Mouse (Mus musculus): ENCODE measurements around the gene Mapk7. TPM values are rescaled to one million over a fixed set of nuclear protein-coding genes. Genes with fewer than 3 reads are reported as not detected.

Gene Mapk7
- polyA plus RNA-seq, 1 experiment from 2014 or later = 23.0 TPM

DNA sequence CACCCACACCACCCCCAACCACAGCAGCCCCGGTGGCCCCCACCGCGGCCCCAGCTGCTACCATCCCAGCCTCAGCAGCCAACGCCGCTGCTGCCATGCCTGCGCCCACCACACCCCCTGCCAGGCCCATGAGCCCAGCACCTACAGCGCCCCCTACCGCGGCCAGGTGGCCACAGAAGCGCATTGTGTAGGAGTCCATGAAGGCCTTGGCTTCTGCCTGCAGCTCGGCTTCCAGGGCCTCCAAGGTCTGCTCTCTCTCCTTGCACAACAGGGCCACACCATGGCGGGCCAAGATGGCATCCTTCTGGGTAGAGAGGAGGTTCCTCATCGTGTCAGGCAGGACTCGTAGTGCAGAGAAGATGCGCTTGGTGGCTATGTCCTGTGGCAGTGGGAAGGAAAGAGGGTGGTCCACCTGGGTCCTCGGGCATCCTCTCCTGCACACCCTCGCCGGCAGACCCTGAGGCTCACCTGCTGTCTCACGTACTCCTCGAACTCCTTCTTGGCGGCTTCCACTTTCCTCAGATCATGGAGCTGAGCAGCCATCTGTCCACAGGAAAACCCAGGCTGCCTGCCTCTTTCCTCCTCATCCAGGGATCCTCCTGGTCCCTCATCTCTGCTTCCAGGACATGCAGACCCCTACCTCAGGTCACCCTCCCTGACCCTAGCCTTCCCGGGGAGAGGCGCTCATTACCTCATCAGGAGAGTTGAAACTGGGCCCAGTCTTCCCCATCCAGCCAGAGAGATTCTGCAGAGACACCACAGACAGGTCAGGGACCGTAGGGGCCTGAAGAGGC is 44.5 kb downstream of the Mapk7 start:
- Histone ChIP-seq H3K27ac (no peak overlapping the region; the same call in 1 of the 2 replicates), H3K4me1 (replicated peaks) (peaks cover 26% of the 10 kb centered on the region), H3K27me3 (peaks cover 31% of the 10 kb centered on the region), H3K36me3 (no peaks in the 10 kb centered on the region), H3K4me2 (no peak overlapping the region), H3K4me3 (no peak overlapping the region), H3K9ac (no peak overlapping the region), H3K9me3 (replicated peaks) (no peaks in the 10 kb centered on the region)
- no peak; the same call in 1 of the 2 replicates for ATAC-seq (replicated peaks; ENCODE audit: insufficient number of reproducible peaks, insufficient read depth, low FRiP score, low read depth)
- 69% methylated on average over 24 of the region's 24 CpGs for WGBS

DNA sequence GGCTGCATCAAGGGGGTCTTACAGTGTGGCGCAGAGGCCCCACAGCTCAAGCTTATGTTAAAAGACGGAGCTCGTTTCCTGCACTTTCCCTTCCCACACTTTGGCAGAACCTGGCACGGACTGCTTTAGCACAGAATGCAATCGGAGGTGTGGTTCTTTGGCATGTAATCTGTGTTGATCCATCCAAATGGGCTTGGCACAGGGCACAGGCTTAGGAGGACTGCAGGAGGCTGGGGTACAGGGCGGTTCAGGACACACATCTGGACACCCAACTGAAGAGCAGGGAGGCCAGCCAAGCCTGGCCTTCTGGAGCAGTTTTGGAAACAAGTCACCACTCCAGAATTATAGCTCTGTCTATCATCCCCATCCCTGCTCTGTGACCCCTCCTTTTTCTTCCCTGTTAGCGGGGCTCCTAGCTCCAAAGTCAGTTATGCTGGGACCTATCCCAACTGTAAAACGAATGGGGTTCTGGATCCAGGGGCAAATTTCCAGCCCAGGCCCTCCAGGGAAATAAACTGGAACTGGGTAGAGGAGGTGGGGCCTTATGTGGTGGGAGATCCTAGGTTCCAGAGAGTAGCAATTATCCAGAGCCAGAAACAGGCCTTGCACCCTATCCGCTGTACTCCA is 45.5 kb downstream of the Mapk7 start:
- H3K4me1 ChIP-seq (replicated peaks) = peaks cover 20% of the 10 kb centered on the region
- ATAC-seq (replicated peaks; ENCODE audit: insufficient number of reproducible peaks, insufficient read depth, low FRiP score, low read depth) = 0 out of 2 replicates have a peak, but pooled peaks have one; percentile 25
- H3K4me2 ChIP-seq = no peak overlapping the region
- 72% methylated on average over 9 of the region's 9 CpGs for WGBS
- H3K36me3 ChIP-seq = no peaks in the 10 kb centered on the region
- no peak overlapping the region for H3K9ac ChIP-seq
- no peak overlapping the region for H3K4me3 ChIP-seq
- no peaks in the 10 kb centered on the region for H3K9me3 ChIP-seq (replicated peaks)
- H3K27me3 ChIP-seq = peaks cover 26% of the 10 kb centered on the region
- no peak overlapping the region; the same call in 1 of the 2 replicates for H3K27ac ChIP-seq

DNA sequence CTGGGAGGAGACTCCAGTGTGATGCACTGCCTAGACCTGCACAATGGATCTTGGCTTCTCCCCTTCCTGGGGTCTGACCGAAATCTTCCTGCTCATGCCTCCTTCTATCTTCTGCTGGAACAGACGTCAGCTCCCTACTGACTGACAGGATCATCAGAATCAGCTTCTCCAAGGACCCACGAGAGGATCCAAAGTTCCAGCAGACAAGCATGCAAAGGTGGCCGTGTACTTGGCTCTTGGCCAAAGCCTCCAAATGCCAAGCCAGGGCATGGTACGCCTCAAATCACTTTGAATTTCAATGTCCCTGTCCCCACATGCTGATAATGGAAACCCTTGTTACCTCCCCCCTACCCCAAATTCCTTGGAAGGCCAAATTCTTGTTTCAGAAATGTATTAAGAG is 46.2 kb downstream of the Mapk7 start:
- WGBS = 40% methylated on average over 5 of the region's 5 CpGs
- Histone ChIP-seq H3K27me3 (peaks cover 20% of the 10 kb centered on the region), H3K4me3 (no peak overlapping the region), H3K27ac (no peak overlapping the region), H3K36me3 (no peaks in the 10 kb centered on the region), H3K4me1 (replicated peaks) (peaks cover 15% of the 10 kb centered on the region), H3K9me3 (replicated peaks) (no peaks in the 10 kb centered on the region), H3K9ac (no peak overlapping the region), H3K4me2 (no peak overlapping the region)
- no peak for ATAC-seq (replicated peaks; ENCODE audit: insufficient number of reproducible peaks, insufficient read depth, low FRiP score, low read depth)

DNA sequence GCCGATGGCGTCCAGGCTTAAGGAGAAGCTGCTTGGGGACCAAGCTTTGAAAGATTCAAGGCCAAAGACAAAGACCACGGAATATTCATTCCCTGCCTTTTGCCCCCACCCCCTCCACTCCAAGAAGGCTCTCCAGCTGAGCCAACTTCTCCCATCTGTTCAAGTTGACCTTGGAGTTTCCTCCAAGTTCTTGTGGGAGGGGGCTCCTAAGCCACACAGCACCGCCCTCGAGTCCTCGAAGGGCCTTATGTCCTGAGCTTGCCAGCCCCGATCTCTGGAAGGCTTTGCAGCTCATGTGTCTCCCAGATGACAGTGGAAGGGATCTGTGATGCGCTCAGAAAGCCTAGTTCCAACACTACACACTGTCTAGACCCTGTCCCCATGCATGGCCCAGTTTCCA is 46.9 kb downstream of the Mapk7 start:
- H3K4me2 ChIP-seq = no peak overlapping the region
- ATAC-seq (replicated peaks; ENCODE audit: insufficient number of reproducible peaks, insufficient read depth, low FRiP score, low read depth) = no peak
- H3K27ac ChIP-seq = no peak overlapping the region
- WGBS = 87% methylated on average over 8 of the region's 8 CpGs
- H3K4me1 ChIP-seq (replicated peaks) = peaks cover 15% of the 10 kb centered on the region
- peaks cover 13% of the 10 kb centered on the region for H3K27me3 ChIP-seq
- H3K9me3 ChIP-seq (replicated peaks) = no peaks in the 10 kb centered on the region
- no peaks in the 10 kb centered on the region for H3K36me3 ChIP-seq
- H3K4me3 ChIP-seq = no peak overlapping the region
- no peak overlapping the region for H3K9ac ChIP-seq

DNA sequence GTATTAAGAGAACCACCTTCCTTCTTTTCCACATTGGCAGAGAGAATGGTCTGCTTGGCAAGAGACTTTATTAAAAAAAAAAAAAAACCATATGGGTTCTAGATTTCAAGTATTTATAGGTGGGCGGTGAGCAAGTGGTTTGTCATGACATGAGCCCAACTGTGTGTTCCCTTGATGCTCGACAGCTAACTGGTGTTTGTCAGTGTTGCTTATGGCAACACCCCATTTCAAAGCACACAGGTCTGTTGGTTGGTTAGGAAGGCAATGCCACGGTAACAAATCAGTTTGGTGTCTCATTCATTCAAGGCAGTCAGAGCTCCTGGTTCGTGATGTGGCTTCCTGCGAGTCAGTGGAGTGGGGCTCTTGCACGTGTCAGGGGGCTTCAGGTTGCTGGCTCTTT is 50.4 kb downstream of the Mapk7 start:
- no peaks in the 10 kb centered on the region for H3K36me3 ChIP-seq
- H3K4me3 ChIP-seq = no peak overlapping the region
- H3K27ac ChIP-seq = no peak overlapping the region
- H3K9ac ChIP-seq = no peak overlapping the region
- 84% methylated on average over 6 of the region's 6 CpGs for WGBS
- no peak overlapping the region for H3K4me2 ChIP-seq
- H3K27me3 ChIP-seq = no peaks in the 10 kb centered on the region; the same call in 1 of the 2 replicates
- no peak for ATAC-seq (replicated peaks; ENCODE audit: insufficient number of reproducible peaks, insufficient read depth, low FRiP score, low read depth)
- peaks cover 9% of the 10 kb centered on the region for H3K4me1 ChIP-seq (replicated peaks)
- H3K9me3 ChIP-seq (replicated peaks) = no peaks in the 10 kb centered on the region

DNA sequence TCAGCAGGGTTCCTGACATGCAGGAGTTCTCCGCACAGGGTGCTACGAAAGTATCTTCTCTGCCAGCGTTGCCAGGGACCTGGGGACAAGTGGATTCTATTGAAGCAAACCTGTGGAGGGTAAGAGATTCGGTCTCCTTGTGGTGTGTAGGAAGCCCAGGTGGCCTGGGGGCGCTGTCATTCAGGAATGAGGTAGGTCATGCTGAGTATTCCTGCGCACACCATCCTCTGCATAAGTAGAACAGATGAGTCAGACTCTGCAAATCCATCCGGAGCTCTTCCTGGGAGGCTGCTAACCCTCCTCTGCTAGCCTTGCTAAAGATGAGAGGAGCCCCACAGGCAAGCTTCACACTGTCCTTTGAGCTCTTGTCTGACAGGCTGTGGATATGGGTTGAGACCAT is 52.5 kb downstream of the Mapk7 start:
- ATAC-seq (replicated peaks; ENCODE audit: insufficient number of reproducible peaks, insufficient read depth, low FRiP score, low read depth) = no peak
- H3K4me1 ChIP-seq (replicated peaks) = no peaks in the 10 kb centered on the region
- no peak overlapping the region for H3K4me3 ChIP-seq
- no peak overlapping the region for H3K4me2 ChIP-seq
- no peaks in the 10 kb centered on the region for H3K36me3 ChIP-seq
- 79% methylated on average over 7 of the region's 7 CpGs for WGBS
- no peak overlapping the region for H3K27ac ChIP-seq
- no peaks in the 10 kb centered on the region; the same call in 1 of the 2 replicates for H3K27me3 ChIP-seq
- H3K9ac ChIP-seq = no peak overlapping the region
- H3K9me3 ChIP-seq (replicated peaks) = no peaks in the 10 kb centered on the region

DNA sequence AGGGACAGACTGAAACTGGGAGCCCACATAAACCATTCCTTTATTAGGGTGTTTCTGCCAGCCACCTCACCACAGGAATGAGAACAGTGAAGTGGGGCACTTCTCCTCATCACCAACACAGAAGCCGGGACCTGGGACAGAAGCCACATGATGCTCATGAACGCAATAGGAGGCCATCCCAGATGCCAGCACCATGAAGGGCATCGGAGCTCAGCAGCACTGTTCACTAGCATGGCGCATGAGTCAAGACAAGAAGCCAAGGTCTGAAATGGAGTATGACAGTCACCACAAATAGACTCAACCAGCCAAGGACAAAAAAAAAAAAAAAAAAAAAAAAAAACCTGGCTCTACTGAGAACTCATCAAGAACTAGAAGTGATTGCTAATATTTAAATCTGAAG is 53.8 kb downstream of the Mapk7 start:
- WGBS = 92% methylated on average over 4 of the region's 4 CpGs
- Histone ChIP-seq H3K9me3 (replicated peaks) (no peaks in the 10 kb centered on the region), H3K4me2 (no peak overlapping the region), H3K36me3 (no peaks in the 10 kb centered on the region), H3K9ac (no peak overlapping the region), H3K27ac (no peak overlapping the region), H3K27me3 (no peaks in the 10 kb centered on the region; the same call in 1 of the 2 replicates), H3K4me3 (no peak overlapping the region), H3K4me1 (replicated peaks) (no peaks in the 10 kb centered on the region)
- no peak for ATAC-seq (replicated peaks; ENCODE audit: insufficient number of reproducible peaks, insufficient read depth, low FRiP score, low read depth)

DNA sequence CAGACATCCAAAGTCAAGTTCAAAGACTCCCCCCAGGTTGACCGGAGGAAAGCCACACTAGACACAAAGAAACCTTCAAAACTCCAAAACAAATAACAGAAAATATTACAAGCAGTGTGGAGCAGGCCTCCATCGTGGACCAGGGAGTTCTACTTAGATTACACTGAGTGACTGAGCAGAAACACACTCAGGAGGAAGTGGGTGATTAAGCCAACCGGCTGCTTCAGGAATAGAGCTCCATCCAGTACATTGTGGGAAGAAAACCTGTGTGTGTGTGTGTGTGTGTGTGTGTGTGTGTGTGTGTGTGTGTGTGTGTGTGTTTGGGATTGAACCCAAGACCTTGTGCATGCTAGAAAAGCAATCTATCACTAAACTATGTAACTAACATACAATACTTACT is 55.0 kb downstream of the Mapk7 start:
- Histone ChIP-seq H3K9me3 (replicated peaks) (no peaks in the 10 kb centered on the region), H3K9ac (no peak overlapping the region), H3K36me3 (no peaks in the 10 kb centered on the region), H3K27ac (no peak overlapping the region), H3K4me2 (no peak overlapping the region), H3K27me3 (no peaks in the 10 kb centered on the region; the same call in 1 of the 2 replicates), H3K4me3 (no peak overlapping the region), H3K4me1 (replicated peaks) (no peaks in the 10 kb centered on the region)
- no peak for ATAC-seq (replicated peaks; ENCODE audit: insufficient number of reproducible peaks, insufficient read depth, low FRiP score, low read depth)
- 55% methylated on average over 3 of the region's 3 CpGs for WGBS

Other genes starting within 250 kb of the Mapk7 start
- 29.4 and 34.9 TPM in 2 replicates for gene Aldh3a2, start 226.9 kb downstream of the Mapk7 start, polyA plus RNA-seq (2015; fragmentation: Nextera tagmentation; extraction: Ambion mirVana)
- gene Slc47a2, start 151.5 kb downstream of the Mapk7 start, polyA plus RNA-seq (2015; fragmentation: Nextera tagmentation; extraction: Ambion mirVana) = 0.10 and 0.19 TPM in 2 replicates
- gene Slc47a1, start 116.1 kb downstream of the Mapk7 start, polyA plus RNA-seq (2015; fragmentation: Nextera tagmentation; extraction: Ambion mirVana) = 20.6 and 21.5 TPM in 2 replicates
- gene Rnf112, start 40.3 kb downstream of the Mapk7 start, polyA plus RNA-seq (2015; fragmentation: Nextera tagmentation; extraction: Ambion mirVana) = 0.35 and 0.42 TPM in 2 replicates
- gene Mfap4, start 9.0 kb downstream of the Mapk7 start, polyA plus RNA-seq (2015; fragmentation: Nextera tagmentation; extraction: Ambion mirVana) = 160 and 252 TPM in 2 replicates
- gene B9d1, start 10.7 kb upstream of the Mapk7 start, polyA plus RNA-seq (2015; fragmentation: Nextera tagmentation; extraction: Ambion mirVana) = 11.1 and 15.8 TPM in 2 replicates
- 20.2 and 20.5 TPM in 2 replicates for gene Epn2, start 85.3 kb upstream of the Mapk7 start, polyA plus RNA-seq (2015; fragmentation: Nextera tagmentation; extraction: Ambion mirVana)
- 9.3 and 13.5 TPM in 2 replicates for gene Grap, start 158.9 kb upstream of the Mapk7 start, polyA plus RNA-seq (2015; fragmentation: Nextera tagmentation; extraction: Ambion mirVana)
- gene Fam83g, start 189.7 kb upstream of the Mapk7 start, polyA plus RNA-seq (2015; fragmentation: Nextera tagmentation; extraction: Ambion mirVana) = 0.68 and 1.4 TPM in 2 replicates
- gene Slc5a10, start 226.4 kb upstream of the Mapk7 start, polyA plus RNA-seq (2015; fragmentation: Nextera tagmentation; extraction: Ambion mirVana) = 0.08 TPM in 1 of 2 replicates, not detected in the other

Measured in heart, embryonic 15.5 days (tissue).